Mouse (Mus musculus): Measurements from ENCODE around the gene Gnaz. TPM values are rescaled to one million over a fixed set of nuclear protein-coding genes. Genes with fewer than 3 reads are reported as not detected.

Gnaz gene
- polyA plus RNA-seq, 1 experiment from 2014 or later, result 2.4 TPM

Other genes with a start within 250 kb of the Gnaz start
- not detected in 2 replicates for gene Rsph14, start 65.4 kb downstream of the Gnaz start, polyA plus RNA-seq (2015; fragmentation: Nextera tagmentation; extraction: Ambion mirVana)
- 11.2 and 11.6 TPM in 2 replicates for gene Rab36, start 69.9 kb downstream of the Gnaz start, polyA plus RNA-seq (2015; fragmentation: Nextera tagmentation; extraction: Ambion mirVana)
- 7.7 and 9.1 TPM in 2 replicates for gene Bcr, start 93.4 kb downstream of the Gnaz start, polyA plus RNA-seq (2015; fragmentation: Nextera tagmentation; extraction: Ambion mirVana)
- gene Specc1l, start 244.9 kb downstream of the Gnaz start, polyA plus RNA-seq (2015; fragmentation: Nextera tagmentation; extraction: Ambion mirVana), result 38.8 and 39.4 TPM in 2 replicates

All from limb, embryonic 13.5 days (tissue).